Mouse (Mus musculus) embryonic fibroblast, embryonic 13.5 days (primary cell): ENCODE data around the gene Ston2. TPM values are rescaled to one million over a fixed set of nuclear protein-coding genes. Genes with fewer than 3 reads are reported as not detected.
"Not testable (repeated sequence)": the region's sequence is repeated elsewhere in the genome, so short reads cannot be mapped to it uniquely, and the experiment has no call there.

Experiments
- H3K27ac ChIP-seq: 2 replicates; pipeline ENCODE4 v1.5.1; 2012; ENCODE audit warnings: low read length, control low read depth, inconsistent platforms; ENCODE audit not compliant: insufficient read depth
- H3K4me1 ChIP-seq: 2 replicates; pipeline ENCODE4 v1.6.1; 2011; ENCODE audit warnings: low read length; ENCODE audit not compliant: control insufficient read depth, insufficient read depth
- H3K4me3 ChIP-seq: 2 replicates; pipeline ENCODE4 v1.5.1; 2011; ENCODE audit warnings: mild to moderate bottlenecking, control low read depth, low read length; ENCODE audit not compliant: insufficient read depth
- CTCF ChIP-seq: IDR thresholded peaks from 2 replicates; pipeline ENCODE4 v1.5.1; 2011; ENCODE audit warnings: mild to moderate bottlenecking, control low read depth, low read length, moderate library complexity, borderline replicate concordance; ENCODE audit not compliant: insufficient read depth
- POLR2A ChIP-seq: IDR thresholded peaks from 2 replicates; pipeline ENCODE4 v1.6.1; 2011; ENCODE audit warnings: low read depth, mild to moderate bottlenecking, control low read depth, low read length, moderate library complexity
- polyA plus RNA-seq: library from polyadenylated mRNA; stranded (reverse); fragments of >200 nt; gene quantifications from 2 replicates; pipeline ENCODE4 v1.2.4, GENCODE M21; 2011; ENCODE audit warnings: low read depth; ENCODE audit not compliant: missing spikeins, insufficient read length

Ston2 gene
- polyA plus RNA-seq, 1 experiment = 1.8 TPM

GRCm38 (mm10) chr12:91590716-91591115 is 197.5 kb downstream of the Ston2 start:
- TF ChIP-seq CTCF = no peak
- TF ChIP-seq POLR2A = peak; percentile 47
- peak overlapping the region; percentile 95 for H3K27ac ChIP-seq
- peak overlapping the region; percentile 52 for H3K4me3 ChIP-seq
- H3K4me1 ChIP-seq = no peaks in the 10 kb centered on the region; the same call in 1 of the 2 replicates

GRCm38 (mm10) chr12:91589847-91590690 is 198.1 kb downstream of the Ston2 start, which contains the start of gene Gtf2a1:
Gene Gtf2a1, minus strand, starts transcription at chr12:91590487.
- TF ChIP-seq POLR2A (peak; percentile 99), CTCF (no peak)
- Histone ChIP-seq H3K4me3 (peak within 1 kb of the TSS; percentile 82), H3K4me1 (no peaks in the 10 kb centered on the region; the same call in 1 of the 2 replicates), H3K27ac (peak within 1 kb of the TSS; percentile 95)

- Histone ChIP-seq H3K4me3 (peak overlapping the region; percentile 82), H3K27ac (peak overlapping the region; percentile 93), H3K4me1 (no peaks in the 10 kb centered on the region; the same call in 1 of the 2 replicates)
- TF ChIP-seq CTCF = no peak
- no peak for TF ChIP-seq POLR2A
Observed at GRCm38 (mm10) chr12:91589542-91589846, 198.7 kb downstream of the Ston2 start.

GRCm38 (mm10) chr12:91588670-91589541 is 199.3 kb downstream of the Ston2 start:
- Histone ChIP-seq H3K4me1 (no peaks in the 10 kb centered on the region; the same call in 1 of the 2 replicates), H3K27ac (peak overlapping the region; percentile 93), H3K4me3 (peak overlapping the region; percentile 91)
- TF ChIP-seq POLR2A = no peak; the same call in 1 of the 2 replicates
- TF ChIP-seq CTCF = no peak

- Histone ChIP-seq H3K4me3 (peak overlapping the region; percentile 91), H3K27ac (peak overlapping the region; percentile 84), H3K4me1 (no peaks in the 10 kb centered on the region; the same call in 1 of the 2 replicates)
- TF ChIP-seq POLR2A (peak; percentile 98), CTCF (no peak)
Observed at GRCm38 (mm10) chr12:91588176-91588669, 200.0 kb downstream of the Ston2 start.

- no peaks in the 10 kb centered on the region; the same call in 1 of the 2 replicates for H3K4me1 ChIP-seq
- TF ChIP-seq CTCF (no peak), POLR2A (no peak)
- H3K27ac ChIP-seq = no peak overlapping the region
- peak overlapping the region; percentile 91 for H3K4me3 ChIP-seq
Observed at GRCm38 (mm10) chr12:91587491-91588033, 200.6 kb downstream of the Ston2 start.

GRCm38 (mm10) chr12:91587077-91587476 is 201.1 kb downstream of the Ston2 start:
- Histone ChIP-seq H3K27ac (no peak overlapping the region), H3K4me1 (no peaks in the 10 kb centered on the region; the same call in 1 of the 2 replicates), H3K4me3 (peak overlapping the region; percentile 45)
- TF ChIP-seq CTCF (no peak), POLR2A (no peak)

GRCm38 (mm10) chr12:91585815-91586214 is 202.4 kb downstream of the Ston2 start:
- not testable (repeated sequence) for H3K4me1 ChIP-seq, H3K4me3 ChIP-seq, H3K27ac ChIP-seq

- Histone ChIP-seq H3K4me3 (no peak overlapping the region), H3K4me1 (no peaks in the 10 kb centered on the region), H3K27ac (no peak overlapping the region)
- TF ChIP-seq POLR2A (no peak), CTCF (no peak)
Observed at GRCm38 (mm10) chr12:91585206-91585605, 203.0 kb downstream of the Ston2 start.

GRCm38 (mm10) chr12:91583409-91583808 is 204.8 kb downstream of the Ston2 start:
- no peak overlapping the region for H3K27ac ChIP-seq
- no peaks in the 10 kb centered on the region for H3K4me1 ChIP-seq
- no peak overlapping the region for H3K4me3 ChIP-seq
- TF ChIP-seq CTCF = no peak
- no peak for TF ChIP-seq POLR2A

Other genes with a start within 250 kb of the Ston2 start
- gene Gtf2a1, start 197.9 kb downstream of the Ston2 start, polyA plus RNA-seq = 62.0 and 85.9 TPM in 2 replicates
- 139 and 152 TPM in 2 replicates for gene Sel1l, start 60.8 kb upstream of the Ston2 start, polyA plus RNA-seq